Mouse (Mus musculus) lung, adult 2 months (tissue): Measurements from ENCODE around the gene Supt3. TPM values are rescaled to one million over a fixed set of nuclear protein-coding genes. Genes with fewer than 3 reads are reported as not detected.

ENCODE experiments used
- DNase-seq: peaks from one replicate; pipeline ENCODE4 v3.0.0; 2022
- H3K4me1 ChIP-seq: fragments of 200-500 bp; 2 replicates; pipeline ENCODE4 v1.6.1; 2011; ENCODE audit warnings: low read length; ENCODE audit not compliant: control insufficient read depth, insufficient read depth
- H3K4me3 ChIP-seq: fragments of 200-500 bp; replicated peaks from 2 replicates; pipeline ENCODE3; 2011; ENCODE audit warnings: low read depth, mild to moderate bottlenecking, control low read depth, low read length; ENCODE audit errors: extremely low read depth
- CTCF ChIP-seq: fragments of 200-500 bp; IDR thresholded peaks from 2 replicates; pipeline ENCODE4 v1.5.1; 2011; ENCODE audit warnings: mild to moderate bottlenecking, low read length, control low read depth; ENCODE audit not compliant: insufficient read depth
- POLR2A ChIP-seq: fragments of 200-500 bp; IDR thresholded peaks from 2 replicates; pipeline ENCODE4 v1.6.1; 2011; ENCODE audit warnings: low read depth, mild to moderate bottlenecking, control low read depth, low read length, borderline replicate concordance; ENCODE audit errors: extremely low read depth
- WGBS: fragments of 180-500 bp; shearing (Covaris S2); methylation state at CpG from one replicate; pipeline ENCODE4 v1.1.7; 2018; 5-methylcytosine and 5-hydroxymethylcytosine counted together
- polyA plus RNA-seq: library from polyadenylated mRNA; depleted of rRNA; stranded (reverse); fragments of >200 nt; gene quantifications from 2 replicates; pipeline ENCODE4 v1.2.3, GENCODE M21; 2012

The Supt3 gene
- polyA plus RNA-seq, 1 experiment = 2.9 TPM

DNA sequence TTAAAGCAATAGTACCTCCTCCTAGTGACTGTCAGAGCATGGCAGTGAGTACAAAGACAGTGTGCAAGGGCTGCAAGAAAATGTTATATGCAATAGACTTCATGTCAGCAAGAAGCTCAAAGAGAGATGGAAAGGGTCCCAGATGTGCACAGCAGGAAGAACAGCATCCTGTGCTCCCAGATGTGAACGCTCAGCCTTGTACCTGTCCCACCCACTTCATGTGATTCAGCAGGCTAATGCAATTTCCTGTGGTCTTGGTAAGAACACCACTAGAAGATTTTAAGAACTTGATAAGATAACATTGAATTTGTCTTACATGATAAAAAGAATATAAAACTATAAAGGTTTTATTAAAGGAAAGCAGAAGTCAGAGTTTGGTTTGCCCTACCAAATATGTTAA lies 230.5 kb downstream of the Supt3 start:
- WGBS = 47% methylated on average over 1 of the region's 1 CpGs
- TF ChIP-seq CTCF (no peak), POLR2A (no peak)
- Histone ChIP-seq H3K4me1 (no peaks in the 10 kb centered on the region), H3K4me3 (no peak overlapping the region)
- no peak for DNase-seq

DNA sequence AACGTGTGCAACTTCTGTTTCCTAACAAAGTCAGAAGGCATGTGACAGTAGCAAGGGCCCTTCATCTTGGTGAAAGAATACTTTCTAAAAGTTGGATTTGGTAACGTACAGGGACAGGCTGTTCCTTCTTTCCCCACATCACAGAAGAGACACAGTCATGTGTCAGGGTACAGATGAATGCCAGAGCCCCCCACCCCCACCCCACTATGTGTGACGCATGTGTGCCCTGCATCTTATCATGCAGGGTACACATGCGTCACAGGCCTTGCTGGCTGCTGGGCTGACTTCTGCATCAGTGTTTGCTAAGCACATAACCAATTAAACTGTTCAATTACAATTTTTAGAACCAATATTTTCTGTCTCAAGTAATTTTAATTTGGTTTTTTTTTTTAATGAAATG lies 231.7 kb downstream of the Supt3 start:
- WGBS = 72% methylated on average over 4 of the region's 4 CpGs
- Histone ChIP-seq H3K4me3 (no peak overlapping the region), H3K4me1 (no peaks in the 10 kb centered on the region)
- DNase-seq = no peak
- no peak for TF ChIP-seq CTCF
- TF ChIP-seq POLR2A = no peak

DNA sequence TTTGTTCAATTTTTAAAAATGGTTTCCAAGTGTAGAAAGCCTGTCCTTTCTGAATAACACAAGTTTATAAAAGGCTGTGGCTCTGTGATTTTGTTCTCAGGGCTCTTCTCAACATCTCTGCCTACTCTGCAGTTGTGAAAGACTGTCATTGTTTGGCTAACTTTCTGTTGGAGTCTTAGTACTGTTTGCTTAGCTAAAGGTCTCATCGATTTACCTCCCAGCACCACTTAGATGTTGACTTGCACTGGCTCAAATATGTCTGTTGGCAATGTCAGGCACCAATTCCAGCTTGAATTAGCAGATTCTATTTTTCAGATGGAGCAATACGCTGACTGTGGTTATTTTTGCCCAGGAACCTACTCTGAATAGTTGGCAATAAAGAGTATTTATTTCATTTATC lies 233.5 kb downstream of the Supt3 start:
- TF ChIP-seq POLR2A (no peak), CTCF (no peak)
- Histone ChIP-seq H3K4me1 (no peaks in the 10 kb centered on the region), H3K4me3 (no peak overlapping the region)
- DNase-seq = no peak
- WGBS = 67% methylated on average over 2 of the region's 2 CpGs

DNA sequence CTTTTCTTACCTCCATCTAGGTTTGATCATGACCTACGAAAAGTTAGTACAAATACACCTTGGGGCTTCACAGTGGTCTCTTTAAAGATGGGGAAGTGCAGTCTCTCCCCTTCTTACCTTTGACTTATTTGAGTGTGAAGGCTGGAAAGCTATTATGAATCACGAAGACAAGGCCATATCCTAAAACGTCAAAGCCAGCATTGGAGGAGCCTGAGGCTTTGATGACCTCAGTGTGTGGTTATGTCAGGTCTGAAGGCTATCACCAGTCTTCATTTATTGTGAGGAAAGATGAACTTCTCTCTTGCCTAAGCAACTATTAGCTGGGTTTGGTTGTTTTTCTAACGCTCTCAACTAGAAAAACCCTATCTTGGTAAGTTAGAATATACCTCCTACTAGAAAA lies 239.8 kb downstream of the Supt3 start:
- 91% methylated on average over 4 of the region's 4 CpGs for WGBS
- H3K4me3 ChIP-seq = no peak overlapping the region
- TF ChIP-seq POLR2A (no peak), CTCF (no peak)

DNA sequence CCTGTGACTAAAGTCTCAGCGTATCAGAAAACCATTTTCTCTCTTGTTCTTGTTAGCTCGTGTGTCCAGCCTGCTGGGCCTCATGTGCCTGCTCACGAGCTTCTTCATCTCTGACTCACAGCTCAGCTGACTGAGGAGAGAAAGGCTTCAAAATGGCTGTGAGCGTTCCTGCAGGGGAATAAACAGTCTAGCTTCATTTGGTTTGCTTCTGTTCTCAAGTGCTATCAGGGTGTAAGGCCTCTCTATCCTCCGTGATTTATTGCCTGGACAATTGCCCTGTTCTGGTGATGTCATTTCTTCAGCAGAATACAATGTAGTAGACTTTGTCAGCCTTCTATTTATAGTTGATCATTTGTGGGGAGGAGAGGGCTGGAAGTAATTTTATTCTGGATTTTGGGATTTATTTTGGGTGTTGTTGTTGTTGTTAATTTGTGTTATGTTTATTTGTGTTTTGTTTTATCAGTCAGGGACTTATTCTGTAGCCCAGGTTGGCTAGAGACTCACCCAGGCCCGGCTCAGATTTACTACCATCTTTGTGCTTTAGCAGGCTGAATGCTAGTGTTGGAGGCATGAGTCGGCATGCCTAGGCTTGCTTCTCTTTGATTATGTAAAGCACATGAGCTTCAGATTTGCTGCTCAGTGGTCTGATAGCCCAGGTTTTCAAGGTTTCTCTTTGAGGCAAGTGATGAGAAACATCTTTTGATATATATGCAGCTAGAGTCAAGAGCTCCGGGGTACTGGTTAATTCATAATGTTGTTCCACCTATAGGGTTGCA lies 243.4 kb downstream of the Supt3 start:
- 53% methylated on average over 8 of the region's 8 CpGs for WGBS
- Histone ChIP-seq H3K4me3 (no peak overlapping the region), H3K4me1 (no peaks in the 10 kb centered on the region; the same call in 1 of the 2 replicates)
- no peak for TF ChIP-seq CTCF
- TF ChIP-seq POLR2A = no peak
- no peak for DNase-seq

More for the DNA sequence above, 239.8 kb downstream of the Supt3 start:
- no peak for DNase-seq
- no peaks in the 10 kb centered on the region; the same call in 1 of the 2 replicates for H3K4me1 ChIP-seq

DNA sequence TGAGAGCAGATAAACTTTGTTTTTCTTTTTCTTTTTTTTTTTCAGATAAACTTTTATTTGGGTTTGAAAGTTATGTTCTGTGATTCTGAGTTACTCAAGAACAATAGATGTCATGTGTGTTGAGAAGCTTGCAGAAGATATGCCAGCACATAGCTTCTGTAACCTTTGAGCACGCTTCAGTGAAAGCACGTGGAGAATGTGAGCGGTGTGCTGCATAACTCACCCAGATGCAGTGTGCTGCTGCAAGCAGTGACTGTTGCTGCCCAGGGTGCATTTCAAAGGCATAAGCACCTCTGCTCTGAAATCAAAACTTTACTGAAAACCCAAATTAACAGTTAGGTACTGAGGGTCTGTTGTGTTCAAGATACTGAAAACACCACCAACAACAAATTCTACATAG lies 251.5 kb downstream of the Supt3 start:
- no peak for DNase-seq
- 67% methylated on average over 3 of the region's 3 CpGs for WGBS
- Histone ChIP-seq H3K4me3 (no peak overlapping the region), H3K4me1 (no peaks in the 10 kb centered on the region)
- no peak for TF ChIP-seq CTCF
- TF ChIP-seq POLR2A = no peak

DNA sequence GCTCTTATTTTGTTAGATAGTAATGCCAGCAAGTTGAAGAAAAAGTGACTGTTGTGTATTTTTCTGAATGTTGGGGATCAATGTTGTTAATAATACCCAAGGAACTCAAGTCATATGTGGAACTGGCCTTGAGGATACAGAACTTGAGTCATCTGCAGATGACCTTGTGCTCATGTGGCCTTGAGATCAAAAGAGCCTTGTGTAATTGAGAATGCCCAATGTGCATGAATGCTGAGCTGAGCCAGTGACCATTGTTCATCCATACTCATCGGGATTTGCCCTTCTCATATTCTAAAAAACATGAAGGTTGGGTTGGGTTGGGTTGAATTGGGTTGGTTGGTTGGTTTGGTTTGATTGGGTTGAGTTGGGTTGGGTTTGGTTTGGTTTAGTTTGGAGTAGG lies 252.2 kb downstream of the Supt3 start:
- 91% methylated on average over 1 of the region's 1 CpGs for WGBS
- TF ChIP-seq POLR2A = no peak
- H3K4me3 ChIP-seq = no peak overlapping the region
- H3K4me1 ChIP-seq = no peaks in the 10 kb centered on the region
- DNase-seq = no peak

DNA sequence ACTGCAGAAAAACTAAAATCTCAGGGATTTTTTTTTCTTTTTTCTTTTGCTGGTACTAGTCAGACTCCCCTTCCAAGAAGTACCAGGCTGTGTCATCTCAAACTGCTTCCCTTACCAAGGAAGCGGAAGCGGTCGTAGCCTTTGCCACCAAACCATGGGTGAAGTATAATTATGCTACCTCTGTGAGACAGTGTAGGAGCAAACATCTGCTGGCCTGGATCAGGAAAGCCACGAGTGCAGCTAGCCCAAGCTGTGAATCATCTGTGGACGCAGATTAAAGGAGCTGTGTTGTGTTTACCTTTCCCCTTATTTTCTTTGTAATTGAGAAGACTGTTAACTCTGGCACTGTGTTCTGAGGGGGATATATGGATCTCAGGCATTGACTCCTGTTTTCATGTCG lies 255.3 kb downstream of the Supt3 start:
- 80% methylated on average over 6 of the region's 6 CpGs for WGBS
- no peak for TF ChIP-seq CTCF
- no peak overlapping the region for H3K4me3 ChIP-seq
- no peak for DNase-seq
- no peaks in the 10 kb centered on the region for H3K4me1 ChIP-seq

DNA sequence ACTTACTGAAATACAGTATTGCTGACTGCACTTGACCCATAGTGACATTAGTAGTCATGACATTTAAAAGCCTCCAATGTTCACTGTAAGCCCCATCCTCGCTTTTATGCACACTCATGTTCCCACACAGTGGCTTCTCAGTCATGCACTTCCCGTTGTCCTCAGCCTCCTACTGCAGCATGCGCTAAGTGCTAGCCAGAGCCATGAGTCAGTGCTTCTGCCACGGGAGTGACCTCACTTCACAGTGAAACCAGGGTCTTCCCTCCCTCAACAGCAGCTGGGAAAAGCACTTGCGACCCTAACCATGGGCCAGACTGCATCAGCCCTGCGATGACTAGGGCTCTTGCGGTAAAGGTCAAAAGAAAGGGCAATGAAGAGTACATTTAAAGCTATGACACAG lies 256.7 kb downstream of the Supt3 start:
- Histone ChIP-seq H3K4me3 (no peak overlapping the region), H3K4me1 (no peaks in the 10 kb centered on the region)
- DNase-seq = no peak
- 62% methylated on average over 7 of the region's 7 CpGs for WGBS
- TF ChIP-seq CTCF = no peak
- TF ChIP-seq POLR2A = no peak

DNA sequence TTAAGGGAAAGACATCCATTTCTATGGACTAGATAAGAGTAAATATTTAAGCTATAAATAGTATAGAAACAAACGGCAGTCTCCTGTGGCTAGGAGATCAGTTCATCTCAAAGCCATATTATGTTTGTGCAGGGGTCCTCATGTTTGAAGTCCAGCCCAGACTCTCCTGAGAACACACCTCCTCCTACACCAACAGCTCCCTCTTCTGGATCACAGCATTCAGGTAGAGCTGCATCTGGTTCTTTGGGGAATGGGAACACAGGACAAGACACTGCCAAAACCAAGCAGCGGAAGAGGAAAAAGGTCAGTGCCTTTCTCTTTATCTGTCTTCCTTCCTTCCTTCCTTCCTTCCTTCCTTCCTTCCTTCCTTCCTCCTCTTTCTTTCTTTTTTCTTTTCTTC lies 264.1 kb downstream of the Supt3 start:
- H3K4me3 ChIP-seq = no peak overlapping the region
- TF ChIP-seq POLR2A = no peak
- no peak for TF ChIP-seq CTCF
- no peaks in the 10 kb centered on the region; the same call in 1 of the 2 replicates for H3K4me1 ChIP-seq
- DNase-seq = no peak
- 64% methylated on average over 2 of the region's 2 CpGs for WGBS
